Mouse (Mus musculus) Muller cell, postnatal 12 days (primary cell): ENCODE results near the gene Nudt14.

Experiments used
- DNase-seq: peaks from one replicate; pipeline ENCODE4 v3.0.0-alpha.2; 2015; ENCODE audit errors: inconsistent ontology term

Gene Nudt14

DNA sequence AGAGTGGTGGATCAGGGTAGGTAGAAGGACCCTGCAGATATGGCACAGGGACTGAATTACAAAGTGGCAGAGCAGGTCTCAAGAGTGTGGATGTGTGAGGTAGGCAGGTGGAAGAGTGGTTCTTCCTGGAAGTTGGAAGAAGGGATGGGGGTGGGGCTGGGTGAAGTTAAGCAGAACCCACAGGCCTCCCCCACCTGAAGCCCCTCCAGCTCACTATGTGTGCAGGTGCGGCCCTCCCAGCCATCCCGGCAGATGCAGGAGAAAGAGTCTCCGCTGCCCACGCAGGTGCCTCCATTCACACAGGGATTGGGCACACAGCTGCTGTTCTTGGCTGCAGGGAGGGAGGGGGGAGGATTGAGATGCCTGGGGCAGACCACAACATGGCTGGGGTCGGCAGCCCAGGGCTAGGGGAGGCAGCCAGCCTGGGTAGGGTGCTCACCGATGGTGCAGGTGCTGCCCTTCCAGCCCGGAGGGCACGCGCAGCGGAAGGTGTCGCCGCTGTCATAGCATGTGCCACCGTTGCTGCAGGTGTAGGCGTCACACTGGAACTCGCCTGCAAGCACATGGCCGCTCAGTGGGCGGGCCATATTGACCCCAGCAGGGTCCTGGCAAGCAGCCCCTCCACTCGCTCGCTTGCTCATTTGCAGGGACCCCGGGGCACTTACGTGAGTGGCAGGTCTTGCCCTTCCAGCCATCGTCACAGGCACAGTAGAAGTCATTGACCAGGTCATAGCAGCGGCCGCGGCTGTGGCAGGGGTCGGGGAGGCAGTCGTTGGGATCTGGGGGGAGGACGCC, 28.8 kb downstream of the Nudt14 start:
- DNase-seq: no peak

DNA sequence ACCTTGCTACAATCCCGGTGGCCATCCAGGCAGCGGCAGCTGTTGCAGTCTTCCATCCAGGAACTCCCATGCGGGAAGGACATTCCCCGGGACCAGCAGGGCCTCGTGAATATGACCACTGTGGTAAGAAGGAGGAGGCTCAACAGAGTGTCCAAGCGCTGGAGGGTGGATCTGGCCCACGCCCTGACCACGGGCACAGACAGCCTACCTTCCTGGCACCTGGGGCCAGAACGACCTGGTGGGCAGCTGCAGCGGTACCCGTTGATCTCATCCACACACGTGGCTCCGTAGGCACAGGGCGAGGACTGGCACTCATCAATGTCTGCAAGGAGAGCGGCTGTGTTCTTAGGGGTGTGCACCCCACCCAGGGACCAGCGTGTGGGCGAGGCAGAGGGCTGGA, 30.2 kb downstream of the Nudt14 start:
- DNase-seq: no peak

DNA sequence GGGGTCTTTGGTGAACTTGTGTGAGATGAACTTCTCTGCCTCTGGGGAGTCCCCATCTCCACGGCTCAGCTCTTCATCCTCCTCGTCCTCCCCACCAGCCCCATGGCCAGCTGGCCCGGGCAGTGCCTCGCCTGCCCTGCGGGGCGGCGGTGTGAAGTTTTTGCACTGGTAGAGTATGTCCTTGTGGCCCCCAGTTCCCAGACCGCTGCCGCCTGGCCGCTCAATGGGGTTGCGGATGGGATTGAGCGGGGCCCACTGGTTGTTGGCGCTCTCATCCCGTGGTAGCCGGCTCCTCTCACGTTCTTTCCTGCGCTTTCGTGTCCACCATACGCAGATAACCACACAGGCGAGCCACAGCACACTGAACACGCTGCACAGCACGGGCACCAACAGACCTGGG, 32.9 kb downstream of the Nudt14 start:
- DNase-seq: no peak

DNA sequence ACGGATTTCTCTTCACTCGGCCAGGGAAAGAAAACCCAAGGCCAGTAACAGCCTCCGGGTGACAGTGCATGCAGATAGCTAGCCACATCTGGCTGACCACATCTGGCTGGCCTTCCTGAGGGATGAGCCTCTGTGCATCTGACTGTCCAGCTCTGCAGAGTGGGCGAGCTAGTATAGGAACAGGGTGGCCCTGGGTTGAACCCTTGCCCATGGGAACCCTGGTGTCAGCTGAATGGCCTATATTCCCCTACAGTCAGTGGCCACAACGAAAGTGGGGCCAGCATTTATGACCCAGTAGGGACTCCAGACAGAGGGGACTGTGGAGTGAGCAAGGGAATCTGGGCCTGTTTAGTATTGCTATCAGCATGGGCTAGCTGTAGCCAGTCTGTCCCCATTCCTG, 36.9 kb downstream of the Nudt14 start:
- DNase-seq: no peak

DNA sequence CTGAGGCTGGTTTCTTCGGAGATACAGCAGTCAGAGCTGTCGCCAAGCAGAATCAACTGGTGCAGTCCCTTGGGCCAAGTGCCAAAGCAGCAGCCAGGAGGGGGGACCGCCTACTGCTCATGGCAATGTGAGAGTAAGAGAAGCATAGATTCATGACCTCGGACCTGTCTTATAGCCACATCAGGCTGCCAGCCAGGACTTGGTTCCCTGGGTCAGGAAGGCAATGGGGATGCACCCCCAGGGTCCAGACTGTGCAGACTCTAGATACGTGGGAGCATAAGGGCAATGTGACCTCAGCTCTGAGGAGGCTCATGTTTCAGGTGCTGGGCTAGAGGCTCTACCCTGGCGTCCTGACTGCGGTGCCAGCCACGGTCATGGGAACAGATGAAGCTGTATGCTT, 38.0 kb downstream of the Nudt14 start:
- DNase-seq: no peak

GRCm38 (mm10) chr12:112900641-112901040, 41.3 kb downstream of the Nudt14 start:
- DNase-seq: no peak

GRCm38 (mm10) chr12:112898960-112899359, 43.0 kb downstream of the Nudt14 start:
- no peak for DNase-seq

- DNase-seq: no peak
Observed at GRCm38 (mm10) chr12:112898351-112898750, 43.6 kb downstream of the Nudt14 start.

- DNase-seq: peak; percentile 51
Observed at GRCm38 (mm10) chr12:112897522-112898212, 44.3 kb downstream of the Nudt14 start.

- no peak for DNase-seq
Observed at GRCm38 (mm10) chr12:112894969-112895368, 47.0 kb downstream of the Nudt14 start.

- peak; percentile 53 for DNase-seq
Observed at GRCm38 (mm10) chr12:112894303-112894884, 47.5 kb downstream of the Nudt14 start.

DNA sequence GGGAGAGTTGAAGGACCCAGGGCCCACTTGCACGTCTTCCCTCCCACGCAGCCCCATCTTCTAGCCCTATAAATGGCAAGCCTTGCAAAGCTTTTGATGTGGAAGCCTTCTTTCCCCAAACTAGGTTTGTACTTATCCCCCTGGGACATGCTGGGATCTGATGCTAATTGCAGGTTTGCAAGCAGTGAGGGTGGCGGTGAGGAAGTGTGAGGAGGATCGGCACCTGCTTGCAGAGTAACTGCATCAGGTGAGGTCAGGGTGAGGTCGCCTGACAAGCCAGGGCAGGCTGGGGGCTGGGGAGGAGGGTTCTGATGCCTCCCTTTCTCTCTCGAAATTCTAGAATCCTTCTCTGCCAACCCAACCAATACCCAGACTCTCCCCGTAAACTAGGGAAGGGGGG, 56.5 kb downstream of the Nudt14 start:
- no peak for DNase-seq
